Mouse (Mus musculus) kidney, postnatal 0 days (tissue): ENCODE results near the gene Ergic1. TPM values are rescaled to one million over a fixed set of nuclear protein-coding genes. Genes with fewer than 3 reads are reported as not detected.

ENCODE experiments used
- ATAC-seq: fragments of 200-750 bp; cut with Nextera tagmentation; replicated peaks from 2 replicates; pipeline ENCODE4 v1.8.0; 2017; ENCODE audit warnings: low read depth, moderate number of reproducible peaks, moderate TSS enrichment, moderate library complexity; ENCODE audit not compliant: low FRiP score
- DNase-seq: peaks from one replicate; pipeline ENCODE4 v3.0.0-alpha.2; 2016; ENCODE audit warnings: low spot score
- H3K27ac ChIP-seq: fragments of 300-500 bp; sonication (generic); 2 replicates; pipeline ENCODE4 v1.5.1; 2014; ENCODE audit warnings: mild to moderate bottlenecking
- H3K27me3 ChIP-seq: fragments of 300-500 bp; sonication (generic); 2 replicates; pipeline ENCODE4 v1.6.1; 2014; ENCODE audit warnings: low read length, mixed read lengths; ENCODE audit not compliant: insufficient read depth
- H3K36me3 ChIP-seq: fragments of 300-500 bp; sonication (generic); 2 replicates; pipeline ENCODE4 v1.6.1; 2014; ENCODE audit warnings: low read length, mixed read lengths; ENCODE audit not compliant: insufficient read depth
- H3K4me1 ChIP-seq: fragments of 300-500 bp; sonication (generic); replicated peaks from 2 replicates; pipeline ENCODE4 v1.6.1; 2014; ENCODE audit warnings: antibody characterized with exemption, low read length, mixed read lengths; ENCODE audit not compliant: insufficient read depth
- H3K4me2 ChIP-seq: fragments of 300-500 bp; sonication (generic); 2 replicates; pipeline ENCODE4 v1.6.1; 2014; ENCODE audit warnings: mild to moderate bottlenecking, low read length, moderate library complexity, mixed read lengths
- H3K4me3 ChIP-seq: fragments of 300-500 bp; sonication (generic); replicated peaks from 2 replicates; pipeline ENCODE4 v1.5.1; 2014; ENCODE audit warnings: low read depth, low read length
- H3K9ac ChIP-seq: fragments of 300-500 bp; sonication (generic); 2 replicates; pipeline ENCODE4 v1.6.1; 2014; ENCODE audit warnings: low read depth, low read length
- H3K9me3 ChIP-seq: fragments of 300-500 bp; sonication (generic); replicated peaks from 2 replicates; pipeline ENCODE4 v1.6.1; 2016; ENCODE audit warnings: low read length, inconsistent platforms, mixed read lengths
- CTCF ChIP-seq: IDR thresholded peaks from 2 replicates; pipeline ENCODE4 v1.5.1; 2016; ENCODE audit warnings: antibody characterized with exemption, low read depth, mild to moderate bottlenecking, moderate library complexity
- WGBS: fragments of 180-500 bp; shearing (Covaris S2); extraction: QIAGEN DNeasy Blood & Tissue Kit; methylation state at CpG from one replicate; pipeline ENCODE4 v1.1.7; 2014; 5-methylcytosine and 5-hydroxymethylcytosine counted together
- polyA plus RNA-seq: library from polyadenylated mRNA; unstranded; fragments of >200 nt; fragmentation: Nextera tagmentation; extraction: Ambion mirVana; gene quantifications from 2 replicates; pipeline ENCODE4 v1.2.1, GENCODE M21; 2015

Gene Ergic1
- polyA plus RNA-seq, 1 experiment from 2014 or later: 107 TPM

GRCm38 (mm10) chr17:26577309-26577708, 16.0 kb downstream of the Ergic1 start:
- H3K4me1 ChIP-seq: peaks cover 9% of the 10 kb centered on the region; the same call in 1 of the 2 replicates
- no peak overlapping the region for H3K9ac ChIP-seq
- no peak for TF ChIP-seq CTCF
- no peak overlapping the region for H3K4me2 ChIP-seq
- ATAC-seq (no peak), DNase-seq (no peak)
- H3K27me3 ChIP-seq: no peaks in the 10 kb centered on the region
- H3K4me3 ChIP-seq: no peak overlapping the region
- H3K27ac ChIP-seq: 0 out of 2 replicates have a peak overlapping the region, but pooled peaks have one; percentile 13
- 0 out of 2 replicates have a peak, but pooled peaks cover under 1% of the 10 kb centered on the region for H3K36me3 ChIP-seq
- 74% methylated on average over 11 of the region's 11 CpGs for WGBS
- no peaks in the 10 kb centered on the region for H3K9me3 ChIP-seq

- no peak for TF ChIP-seq CTCF
- WGBS: 78% methylated on average over 7 of the region's 7 CpGs
- Histone ChIP-seq H3K27ac (no peak overlapping the region), H3K9me3 (no peaks in the 10 kb centered on the region), H3K4me1 (peaks cover 17% of the 10 kb centered on the region), H3K4me3 (no peak overlapping the region), H3K27me3 (no peaks in the 10 kb centered on the region), H3K4me2 (no peak overlapping the region), H3K36me3 (no peaks in the 10 kb centered on the region), H3K9ac (no peak overlapping the region)
- ATAC-seq (no peak), DNase-seq (no peak)
Measured at GRCm38 (mm10) chr17:26578162-26578561, 16.9 kb downstream of the Ergic1 start.

GRCm38 (mm10) chr17:26578771-26579170, 17.5 kb downstream of the Ergic1 start:
- no peak for ATAC-seq
- peaks cover 23% of the 10 kb centered on the region for H3K4me1 ChIP-seq
- no peak for TF ChIP-seq CTCF

GRCm38 (mm10) chr17:26579396-26579795, 18.1 kb downstream of the Ergic1 start:
- no peak for TF ChIP-seq CTCF
- H3K4me2 ChIP-seq: no peak overlapping the region
- H3K9me3 ChIP-seq: no peaks in the 10 kb centered on the region
- no peak overlapping the region for H3K27ac ChIP-seq
- WGBS: 86% methylated on average over 6 of the region's 6 CpGs
- H3K4me1 ChIP-seq: peaks cover 29% of the 10 kb centered on the region
- H3K9ac ChIP-seq: no peak overlapping the region
- H3K36me3 ChIP-seq: no peaks in the 10 kb centered on the region
- no peak for DNase-seq
- no peak for ATAC-seq
- H3K27me3 ChIP-seq: no peaks in the 10 kb centered on the region
- no peak overlapping the region for H3K4me3 ChIP-seq

More at GRCm38 (mm10) chr17:26578771-26579170, 17.5 kb downstream of the Ergic1 start:
- 93% methylated on average over 11 of the region's 11 CpGs for WGBS
- Histone ChIP-seq H3K4me2 (no peak overlapping the region), H3K27me3 (no peaks in the 10 kb centered on the region), H3K36me3 (no peaks in the 10 kb centered on the region), H3K4me3 (no peak overlapping the region), H3K9ac (no peak overlapping the region), H3K27ac (no peak overlapping the region), H3K9me3 (no peaks in the 10 kb centered on the region)
- no peak for DNase-seq

- H3K4me3 ChIP-seq: no peak overlapping the region
- H3K9me3 ChIP-seq: no peaks in the 10 kb centered on the region
- no peaks in the 10 kb centered on the region for H3K27me3 ChIP-seq
- ATAC-seq: no peak
- H3K4me1 ChIP-seq: peaks cover 37% of the 10 kb centered on the region
- no peaks in the 10 kb centered on the region for H3K36me3 ChIP-seq
- H3K27ac ChIP-seq: no peak overlapping the region
- H3K9ac ChIP-seq: no peak overlapping the region
- no peak for TF ChIP-seq CTCF
- no peak overlapping the region for H3K4me2 ChIP-seq
- no peak for DNase-seq
- WGBS: 90% methylated on average over 3 of the region's 3 CpGs
Measured at GRCm38 (mm10) chr17:26580873-26581401, 19.6 kb downstream of the Ergic1 start.

GRCm38 (mm10) chr17:26582297-26582696, 21.0 kb downstream of the Ergic1 start:
- ATAC-seq (no peak), DNase-seq (peak; percentile 70)
- WGBS: 74% methylated on average over 5 of the region's 5 CpGs
- H3K4me2 ChIP-seq: no peak overlapping the region
- no peak overlapping the region for H3K9ac ChIP-seq
- H3K36me3 ChIP-seq: no peaks in the 10 kb centered on the region
- peaks cover 28% of the 10 kb centered on the region for H3K4me1 ChIP-seq
- no peaks in the 10 kb centered on the region for H3K9me3 ChIP-seq
- no peaks in the 10 kb centered on the region for H3K27me3 ChIP-seq
- TF ChIP-seq CTCF: no peak
- peak overlapping the region; percentile 94; the same call in 1 of the 2 replicates for H3K27ac ChIP-seq
- H3K4me3 ChIP-seq: no peak overlapping the region

- ATAC-seq (no peak), DNase-seq (no peak)
- Histone ChIP-seq H3K36me3 (no peaks in the 10 kb centered on the region), H3K4me2 (no peak overlapping the region), H3K27me3 (no peaks in the 10 kb centered on the region), H3K27ac (peak overlapping the region; percentile 94), H3K4me3 (no peak overlapping the region), H3K4me1 (peaks cover 28% of the 10 kb centered on the region), H3K9ac (no peak overlapping the region), H3K9me3 (no peaks in the 10 kb centered on the region)
- WGBS: 94% methylated on average over 9 of the region's 9 CpGs
- no peak for TF ChIP-seq CTCF
Measured at GRCm38 (mm10) chr17:26583056-26583455, 21.8 kb downstream of the Ergic1 start.
